Mouse (Mus musculus) forebrain, embryonic 13.5 days (tissue): ENCODE data around the gene Nfe2l1. TPM values are rescaled to one million over a fixed set of nuclear protein-coding genes. Genes with fewer than 3 reads are reported as not detected.

Experiments used
- ATAC-seq: fragments of 200-750 bp; cut with Nextera tagmentation; 2 replicates; pipeline ENCODE4 v1.8.0; 2017
- H3K27ac ChIP-seq: fragments of 300-500 bp; sonication (generic); 2 replicates; pipeline ENCODE4 v1.5.1; 2015; ENCODE audit warnings: inconsistent platforms, mild to moderate bottlenecking, moderate library complexity
- H3K27me3 ChIP-seq: fragments of 300-500 bp; sonication (generic); 2 replicates; pipeline ENCODE4 v1.6.1; 2015; ENCODE audit warnings: mild to moderate bottlenecking, inconsistent platforms
- H3K36me3 ChIP-seq: fragments of 300-500 bp; sonication (generic); 2 replicates; pipeline ENCODE4 v1.6.1; 2015; ENCODE audit warnings: mild to moderate bottlenecking, inconsistent platforms; ENCODE audit not compliant: poor library complexity, severe bottlenecking
- H3K4me1 ChIP-seq: fragments of 300-500 bp; sonication (generic); 2 replicates; pipeline ENCODE4 v1.6.1; 2015; ENCODE audit warnings: inconsistent platforms
- H3K4me2 ChIP-seq: fragments of 300-500 bp; sonication (generic); 2 replicates; pipeline ENCODE4 v1.6.1; 2015; ENCODE audit warnings: inconsistent platforms, mild to moderate bottlenecking, moderate library complexity
- H3K4me3 ChIP-seq: fragments of 300-500 bp; sonication (generic); 2 replicates; pipeline ENCODE4 v1.5.1; 2015; ENCODE audit warnings: mild to moderate bottlenecking, inconsistent platforms
- H3K9ac ChIP-seq: fragments of 300-500 bp; sonication (generic); 2 replicates; pipeline ENCODE4 v1.6.1; 2015; ENCODE audit warnings: mild to moderate bottlenecking, inconsistent platforms
- H3K9me3 ChIP-seq: fragments of 300-500 bp; sonication (generic); replicated peaks from 2 replicates; pipeline ENCODE4 v1.6.1; 2016; ENCODE audit warnings: inconsistent platforms
- WGBS: fragments of 180-500 bp; shearing (Covaris S2); methylation state at CpG from one replicate; pipeline ENCODE4 v1.1.7; 2015; 5-methylcytosine and 5-hydroxymethylcytosine counted together
- polyA plus RNA-seq: library from polyadenylated mRNA; unstranded; fragments of >200 nt; fragmentation: Nextera tagmentation; extraction: Ambion mirVana; gene quantifications from 2 replicates; pipeline ENCODE4 v1.2.1, GENCODE M21; 2015

Nfe2l1 gene
- polyA plus RNA-seq, 1 experiment from 2014 or later = 49.0 TPM

- ATAC-seq = no peak
- 58% methylated on average over 3 of the region's 3 CpGs for WGBS
- no peaks in the 10 kb centered on the region for H3K27me3 ChIP-seq
- H3K9ac ChIP-seq = no peak overlapping the region
- H3K4me3 ChIP-seq = no peak overlapping the region
- H3K4me2 ChIP-seq = no peak overlapping the region
- H3K4me1 ChIP-seq = no peaks in the 10 kb centered on the region
- no peak overlapping the region for H3K27ac ChIP-seq
- H3K9me3 ChIP-seq = no peaks in the 10 kb centered on the region
- H3K36me3 ChIP-seq = no peaks in the 10 kb centered on the region
Observed at GRCm38 (mm10) chr11:96843627-96844026, 13.9 kb upstream of the Nfe2l1 start.

- ATAC-seq = no peak
- Histone ChIP-seq H3K36me3 (no peaks in the 10 kb centered on the region), H3K27me3 (no peaks in the 10 kb centered on the region), H3K9me3 (no peaks in the 10 kb centered on the region), H3K27ac (no peak overlapping the region), H3K4me2 (no peak overlapping the region), H3K4me1 (no peaks in the 10 kb centered on the region), H3K9ac (no peak overlapping the region), H3K4me3 (no peak overlapping the region)
- WGBS = 45% methylated on average over 8 of the region's 8 CpGs
Observed at GRCm38 (mm10) chr11:96840290-96840689, 10.5 kb upstream of the Nfe2l1 start.

GRCm38 (mm10) chr11:96839877-96840276 is 10.1 kb upstream of the Nfe2l1 start:
- WGBS = 74% methylated on average over 3 of the region's 3 CpGs
- H3K4me3 ChIP-seq = no peak overlapping the region
- H3K9me3 ChIP-seq = no peaks in the 10 kb centered on the region
- no peak overlapping the region for H3K9ac ChIP-seq
- H3K4me1 ChIP-seq = no peaks in the 10 kb centered on the region
- H3K36me3 ChIP-seq = no peaks in the 10 kb centered on the region
- H3K27me3 ChIP-seq = no peaks in the 10 kb centered on the region
- no peak overlapping the region for H3K4me2 ChIP-seq
- ATAC-seq = no peak
- no peak overlapping the region for H3K27ac ChIP-seq

GRCm38 (mm10) chr11:96839428-96839827 is 9.7 kb upstream of the Nfe2l1 start:
- Histone ChIP-seq H3K4me3 (no peak overlapping the region), H3K4me1 (no peaks in the 10 kb centered on the region), H3K9me3 (no peaks in the 10 kb centered on the region), H3K36me3 (no peaks in the 10 kb centered on the region), H3K27ac (no peak overlapping the region), H3K4me2 (no peak overlapping the region), H3K9ac (no peak overlapping the region), H3K27me3 (no peaks in the 10 kb centered on the region)
- no peak for ATAC-seq
- WGBS = 77% methylated on average over 7 of the region's 7 CpGs

GRCm38 (mm10) chr11:96838341-96838740 is 8.6 kb upstream of the Nfe2l1 start:
- H3K4me3 ChIP-seq = no peak overlapping the region
- no peak overlapping the region for H3K9ac ChIP-seq
- H3K9me3 ChIP-seq = no peaks in the 10 kb centered on the region
- whole genome bisulfite sequencing = 77% methylated on average over 4 of the region's 4 CpGs
- no peak overlapping the region for H3K27ac ChIP-seq
- H3K4me1 ChIP-seq = no peaks in the 10 kb centered on the region
- peaks cover 3% of the 10 kb centered on the region; the same call in 1 of the 2 replicates for H3K27me3 ChIP-seq
- no peak for ATAC-seq
- no peak overlapping the region for H3K4me2 ChIP-seq
- H3K36me3 ChIP-seq = no peaks in the 10 kb centered on the region

- Histone ChIP-seq H3K4me2 (no peak overlapping the region), H3K36me3 (no peaks in the 10 kb centered on the region), H3K27me3 (peaks cover 3% of the 10 kb centered on the region; the same call in 1 of the 2 replicates), H3K4me1 (no peaks in the 10 kb centered on the region), H3K9ac (no peak overlapping the region), H3K4me3 (no peak overlapping the region), H3K27ac (no peak overlapping the region), H3K9me3 (no peaks in the 10 kb centered on the region)
- WGBS = 28% methylated on average over 9 of the region's 9 CpGs
- ATAC-seq = no peak
Observed at GRCm38 (mm10) chr11:96837298-96837697, 7.5 kb upstream of the Nfe2l1 start.

- Histone ChIP-seq H3K4me3 (no peak overlapping the region), H3K4me1 (peaks cover 5% of the 10 kb centered on the region), H3K9ac (no peak overlapping the region), H3K9me3 (no peaks in the 10 kb centered on the region), H3K27ac (no peak overlapping the region), H3K36me3 (no peaks in the 10 kb centered on the region), H3K4me2 (no peak overlapping the region), H3K27me3 (peaks cover 3% of the 10 kb centered on the region; the same call in 1 of the 2 replicates)
- WGBS = 96% methylated on average over 1 of the region's 1 CpGs
- no peak for ATAC-seq
Observed at GRCm38 (mm10) chr11:96834127-96834526, 4.4 kb upstream of the Nfe2l1 start.

GRCm38 (mm10) chr11:96832973-96833372 is 3.2 kb upstream of the Nfe2l1 start:
- Histone ChIP-seq H3K9ac (no peak overlapping the region), H3K4me1 (peaks cover 16% of the 10 kb centered on the region), H3K36me3 (peaks cover 1% of the 10 kb centered on the region; the same call in 1 of the 2 replicates), H3K4me3 (no peak overlapping the region), H3K9me3 (no peaks in the 10 kb centered on the region), H3K27me3 (peaks cover 3% of the 10 kb centered on the region; the same call in 1 of the 2 replicates), H3K4me2 (no peak overlapping the region), H3K27ac (no peak overlapping the region)
- ATAC-seq = no peak
- WGBS = 75% methylated on average over 2 of the region's 2 CpGs

- H3K4me2 ChIP-seq = no peak overlapping the region
- H3K9ac ChIP-seq = no peak overlapping the region
- H3K9me3 ChIP-seq = no peaks in the 10 kb centered on the region
- no peak for ATAC-seq
- peaks cover 5% of the 10 kb centered on the region for H3K36me3 ChIP-seq
- no peak overlapping the region for H3K4me3 ChIP-seq
- peaks cover 3% of the 10 kb centered on the region; the same call in 1 of the 2 replicates for H3K27me3 ChIP-seq
- 87% methylated on average over 3 of the region's 3 CpGs for WGBS
- H3K4me1 ChIP-seq = peaks cover 20% of the 10 kb centered on the region
- H3K27ac ChIP-seq = no peak overlapping the region
Observed at GRCm38 (mm10) chr11:96832541-96832940, 2.8 kb upstream of the Nfe2l1 start.

- H3K4me3 ChIP-seq = no peak overlapping the region
- peaks cover 3% of the 10 kb centered on the region; the same call in 1 of the 2 replicates for H3K27me3 ChIP-seq
- no peak for ATAC-seq
- no peak overlapping the region for H3K27ac ChIP-seq
- H3K4me1 ChIP-seq = peaks cover 31% of the 10 kb centered on the region
- no peak overlapping the region for H3K9ac ChIP-seq
- H3K9me3 ChIP-seq = no peaks in the 10 kb centered on the region
- H3K4me2 ChIP-seq = no peak overlapping the region
- H3K36me3 ChIP-seq = peaks cover 16% of the 10 kb centered on the region
- WGBS = 83% methylated on average over 4 of the region's 4 CpGs
Observed at GRCm38 (mm10) chr11:96831516-96831915, 1.7 kb upstream of the Nfe2l1 start.

GRCm38 (mm10) chr11:96830539-96831216 is 910 bp upstream of the Nfe2l1 start:
- no peaks in the 10 kb centered on the region for H3K9me3 ChIP-seq
- peak overlapping the region; percentile 70 for H3K9ac ChIP-seq
- H3K27ac ChIP-seq = peak overlapping the region; percentile 91
- H3K4me1 ChIP-seq = peaks cover 39% of the 10 kb centered on the region
- H3K36me3 ChIP-seq = peaks cover 20% of the 10 kb centered on the region
- H3K4me3 ChIP-seq = peak overlapping the region; percentile 88
- H3K4me2 ChIP-seq = peak overlapping the region; percentile 58
- ATAC-seq = no peak
- WGBS = 21% methylated on average over 13 of the region's 13 CpGs
- H3K27me3 ChIP-seq = peaks cover 3% of the 10 kb centered on the region; the same call in 1 of the 2 replicates

GRCm38 (mm10) chr11:96829403-96829812 is 360 bp downstream of the Nfe2l1 start:
- Histone ChIP-seq H3K9me3 (no peaks in the 10 kb centered on the region), H3K27me3 (peaks cover 3% of the 10 kb centered on the region; the same call in 1 of the 2 replicates), H3K9ac (peak overlapping the region; percentile 92), H3K4me2 (peak overlapping the region; percentile 86), H3K4me3 (peak overlapping the region; percentile 88), H3K36me3 (peaks cover 24% of the 10 kb centered on the region), H3K4me1 (peaks cover 52% of the 10 kb centered on the region), H3K27ac (peak overlapping the region; percentile 93)
- under 1% methylated on average over 33 of the region's 33 CpGs for whole genome bisulfite sequencing
- peak; percentile 28 for ATAC-seq
